Mouse (Mus musculus) 416B (cell line): ENCODE data around the gene Ccnh.
A peak's percentile ranks its signal among the peaks of the same experiment; 100 is the strongest.
"Not testable (repeated sequence)": the region's sequence is repeated elsewhere in the genome, so short reads cannot be mapped to it uniquely, and the experiment has no call there.

ENCODE experiments used
- DNase-seq: peaks from one replicate; pipeline ENCODE4 v3.0.0; 2011; ENCODE audit warnings: low read depth

Ccnh gene

GRCm38 (mm10) chr13:85188903-85189643 lies at the start of gene Ccnh:
Ccnh (plus strand) TSS chr13:85189408.
- peak; percentile 94 for DNase-seq

- DNase-seq: not testable (repeated sequence)
These were observed 45.8 kb upstream of the Ccnh start for GRCm38 (mm10) chr13:85143361-85143760.

- DNase-seq: no peak
These were observed 42.7 kb upstream of the Ccnh start for GRCm38 (mm10) chr13:85146471-85146870.

GRCm38 (mm10) chr13:85154746-85155145 lies 34.5 kb upstream of the Ccnh start:
- no peak for DNase-seq

- DNase-seq: no peak
These were observed 29.2 kb upstream of the Ccnh start for GRCm38 (mm10) chr13:85159971-85160370.

GRCm38 (mm10) chr13:85164512-85165124 lies 24.6 kb upstream of the Ccnh start:
- peak; percentile 58 for DNase-seq

- peak; percentile 79 for DNase-seq
These were observed 475 bp downstream of the Ccnh start for GRCm38 (mm10) chr13:85189644-85190121.

GRCm38 (mm10) chr13:85191253-85191652 lies 2.0 kb downstream of the Ccnh start:
- DNase-seq: no peak

- peak; percentile 51 for DNase-seq
These were observed 18.3 kb downstream of the Ccnh start for GRCm38 (mm10) chr13:85207493-85207892.

- no peak for DNase-seq
These were observed 19.4 kb downstream of the Ccnh start for GRCm38 (mm10) chr13:85208656-85209055.

GRCm38 (mm10) chr13:85210353-85210752 lies 21.1 kb downstream of the Ccnh start:
- no peak for DNase-seq

GRCm38 (mm10) chr13:85218656-85219055 lies 29.4 kb downstream of the Ccnh start:
- DNase-seq: peak; percentile 31

GRCm38 (mm10) chr13:85238760-85239159 lies 49.6 kb downstream of the Ccnh start:
- no peak for DNase-seq
